Mouse (Mus musculus) hindbrain, embryonic 15.5 days (tissue): Measurements from ENCODE around the gene 2210017I01Rik. TPM values are rescaled to one million over a fixed set of nuclear protein-coding genes. Genes with fewer than 3 reads are reported as not detected.

Source experiments
- ATAC-seq: fragments of 200-750 bp; cut with Nextera tagmentation; 2 replicates; pipeline ENCODE4 v1.8.0; 2017; ENCODE audit warnings: low read depth, moderate number of reproducible peaks, moderate TSS enrichment; ENCODE audit not compliant: low FRiP score
- H3K27ac ChIP-seq: fragments of 300-500 bp; sonication (generic); replicated peaks from 2 replicates; pipeline ENCODE4 v1.5.1; 2015; ENCODE audit warnings: mild to moderate bottlenecking, inconsistent platforms
- H3K27me3 ChIP-seq: fragments of 300-500 bp; sonication (generic); 2 replicates; pipeline ENCODE4 v1.6.1; 2015; ENCODE audit warnings: control low read depth, inconsistent platforms
- H3K36me3 ChIP-seq: fragments of 300-500 bp; sonication (generic); 2 replicates; pipeline ENCODE4 v1.6.1; 2015; ENCODE audit warnings: control low read depth, inconsistent platforms
- H3K4me1 ChIP-seq: fragments of 300-500 bp; sonication (generic); replicated peaks from 2 replicates; pipeline ENCODE4 v1.6.1; 2015; ENCODE audit warnings: control low read depth, inconsistent platforms
- H3K4me2 ChIP-seq: fragments of 300-500 bp; sonication (generic); 2 replicates; pipeline ENCODE4 v1.6.1; 2015; ENCODE audit warnings: moderate library complexity, mild to moderate bottlenecking, inconsistent platforms
- H3K4me3 ChIP-seq: fragments of 300-500 bp; sonication (generic); 2 replicates; pipeline ENCODE4 v1.5.1; 2015; ENCODE audit warnings: mild to moderate bottlenecking, inconsistent platforms
- H3K9ac ChIP-seq: fragments of 300-500 bp; sonication (generic); 2 replicates; pipeline ENCODE4 v1.6.1; 2015; ENCODE audit warnings: inconsistent platforms
- H3K9me3 ChIP-seq: fragments of 300-500 bp; sonication (generic); 2 replicates; pipeline ENCODE4 v1.6.1; 2016; ENCODE audit warnings: control low read depth, inconsistent platforms
- WGBS: fragments of 180-500 bp; shearing (Covaris S2); methylation state at CpG from one replicate; pipeline ENCODE4 v1.1.7; 2015; 5-methylcytosine and 5-hydroxymethylcytosine counted together
- polyA plus RNA-seq: library from polyadenylated mRNA; unstranded; fragments of >200 nt; fragmentation: Nextera tagmentation; extraction: Ambion mirVana; gene quantifications from 2 replicates; pipeline ENCODE4 v1.2.1, GENCODE M21; 2015

2210017I01Rik gene
- not detected in 2 replicates for polyA plus RNA-seq

GRCm38 (mm10) chr3:92607392-92607791 is at the start of gene 2210017I01Rik:
TSS of gene 2210017I01Rik (minus strand) at chr3:92607492.
- no peak within 1 kb of the TSS for H3K4me3 ChIP-seq
- no peaks in the 10 kb centered on the region for H3K27me3 ChIP-seq
- H3K9me3 ChIP-seq, result no peaks in the 10 kb centered on the region
- H3K9ac ChIP-seq, result no peak within 1 kb of the TSS
- no peak within 1 kb of the TSS for H3K4me2 ChIP-seq
- H3K27ac ChIP-seq, result no peak within 1 kb of the TSS
- H3K4me1 ChIP-seq, result no peaks in the 10 kb centered on the region
- no peaks in the 10 kb centered on the region for H3K36me3 ChIP-seq
- no peak for ATAC-seq

GRCm38 (mm10) chr3:92656826-92657225 is 49.5 kb upstream of the 2210017I01Rik start, which contains the start of gene Lce1b:
TSS of gene Lce1b (minus strand) at chr3:92656926.
- H3K36me3 ChIP-seq, result no peaks in the 10 kb centered on the region
- H3K4me1 ChIP-seq, result no peaks in the 10 kb centered on the region
- H3K9ac ChIP-seq, result no peak within 1 kb of the TSS
- no peak within 1 kb of the TSS for H3K27ac ChIP-seq
- H3K9me3 ChIP-seq, result no peaks in the 10 kb centered on the region
- H3K4me2 ChIP-seq, result no peak within 1 kb of the TSS
- H3K4me3 ChIP-seq, result no peak within 1 kb of the TSS
- H3K27me3 ChIP-seq, result no peaks in the 10 kb centered on the region
- ATAC-seq, result no peak

GRCm38 (mm10) chr3:92648207-92648606 is 40.9 kb upstream of the 2210017I01Rik start, which contains the start of gene Lce1a1:
TSS of gene Lce1a1 (minus strand) at chr3:92648307.
- WGBS, result 93% methylated on average over 1 of the region's 1 CpGs

GRCm38 (mm10) chr3:92639854-92640253 is 32.6 kb upstream of the 2210017I01Rik start:
- Histone ChIP-seq H3K4me2 (no peak overlapping the region), H3K9ac (no peak overlapping the region), H3K36me3 (no peaks in the 10 kb centered on the region), H3K4me1 (no peaks in the 10 kb centered on the region), H3K4me3 (no peak overlapping the region), H3K9me3 (no peaks in the 10 kb centered on the region), H3K27me3 (no peaks in the 10 kb centered on the region), H3K27ac (no peak overlapping the region)
- no peak for ATAC-seq
- WGBS, result 91% methylated on average over 15 of the region's 15 CpGs

More at GRCm38 (mm10) chr3:92648207-92648606, 40.9 kb upstream of the 2210017I01Rik start, which contains the start of gene Lce1a1:
- no peaks in the 10 kb centered on the region for H3K27me3 ChIP-seq
- no peak within 1 kb of the TSS for H3K27ac ChIP-seq
- no peaks in the 10 kb centered on the region for H3K9me3 ChIP-seq
- no peak within 1 kb of the TSS for H3K9ac ChIP-seq
- no peaks in the 10 kb centered on the region for H3K36me3 ChIP-seq
- no peak within 1 kb of the TSS for H3K4me3 ChIP-seq
- no peak for ATAC-seq
- no peaks in the 10 kb centered on the region for H3K4me1 ChIP-seq
- no peak within 1 kb of the TSS for H3K4me2 ChIP-seq

- WGBS, result 71% methylated on average over 3 of the region's 3 CpGs
- no peak for ATAC-seq
- Histone ChIP-seq H3K9me3 (no peaks in the 10 kb centered on the region), H3K4me3 (no peak overlapping the region), H3K27ac (no peak overlapping the region), H3K9ac (no peak overlapping the region), H3K4me1 (no peaks in the 10 kb centered on the region), H3K4me2 (no peak overlapping the region), H3K27me3 (no peaks in the 10 kb centered on the region), H3K36me3 (no peaks in the 10 kb centered on the region)
These were observed 31.3 kb upstream of the 2210017I01Rik start for GRCm38 (mm10) chr3:92638653-92638991.

- H3K9ac ChIP-seq, result no peak overlapping the region
- ATAC-seq, result peak; percentile 42; the same call in 1 of the 2 replicates
- 29% methylated on average over 1 of the region's 1 CpGs for WGBS
These were observed 30.7 kb upstream of the 2210017I01Rik start for GRCm38 (mm10) chr3:92637745-92638652.

GRCm38 (mm10) chr3:92621560-92621959 is 14.3 kb upstream of the 2210017I01Rik start, which contains the start of gene Lce6a:
TSS of gene Lce6a (minus strand) at chr3:92621660.
- H3K36me3 ChIP-seq, result no peaks in the 10 kb centered on the region
- no peaks in the 10 kb centered on the region for H3K9me3 ChIP-seq
- no peaks in the 10 kb centered on the region for H3K27me3 ChIP-seq
- H3K4me1 ChIP-seq, result no peaks in the 10 kb centered on the region
- no peak for ATAC-seq
- no peak within 1 kb of the TSS for H3K4me3 ChIP-seq
- H3K4me2 ChIP-seq, result no peak within 1 kb of the TSS
- H3K27ac ChIP-seq, result no peak within 1 kb of the TSS
- WGBS, result 91% methylated on average over 2 of the region's 2 CpGs
- no peak within 1 kb of the TSS for H3K9ac ChIP-seq

More at GRCm38 (mm10) chr3:92637745-92638652, 30.7 kb upstream of the 2210017I01Rik start:
- no peak overlapping the region for H3K27ac ChIP-seq
- H3K27me3 ChIP-seq, result no peaks in the 10 kb centered on the region
- no peaks in the 10 kb centered on the region for H3K4me1 ChIP-seq
- no peak overlapping the region for H3K4me2 ChIP-seq
- H3K9me3 ChIP-seq, result no peaks in the 10 kb centered on the region
- H3K4me3 ChIP-seq, result no peak overlapping the region
- H3K36me3 ChIP-seq, result no peaks in the 10 kb centered on the region

- Histone ChIP-seq H3K4me2 (no peak overlapping the region), H3K9me3 (no peaks in the 10 kb centered on the region), H3K4me3 (no peak overlapping the region), H3K4me1 (no peaks in the 10 kb centered on the region), H3K36me3 (no peaks in the 10 kb centered on the region), H3K9ac (no peak overlapping the region), H3K27me3 (no peaks in the 10 kb centered on the region), H3K27ac (no peak overlapping the region)
- 84% methylated on average over 1 of the region's 1 CpGs for WGBS
- ATAC-seq, result no peak
These were observed 2.5 kb upstream of the 2210017I01Rik start for GRCm38 (mm10) chr3:92609804-92610203.

GRCm38 (mm10) chr3:92602169-92602568 is 5.1 kb downstream of the 2210017I01Rik start:
- H3K9me3 ChIP-seq, result peaks cover 6% of the 10 kb centered on the region
- no peaks in the 10 kb centered on the region for H3K36me3 ChIP-seq
- H3K4me1 ChIP-seq, result no peaks in the 10 kb centered on the region
- no peak for ATAC-seq
- H3K27ac ChIP-seq, result no peak overlapping the region
- H3K4me3 ChIP-seq, result no peak overlapping the region
- no peak overlapping the region for H3K4me2 ChIP-seq
- WGBS, result 45% methylated on average over 1 of the region's 1 CpGs
- no peak overlapping the region for H3K9ac ChIP-seq
- no peaks in the 10 kb centered on the region for H3K27me3 ChIP-seq

GRCm38 (mm10) chr3:92600456-92600855 is 6.8 kb downstream of the 2210017I01Rik start:
- no peak for ATAC-seq
- no peaks in the 10 kb centered on the region for H3K4me1 ChIP-seq
- WGBS, result 52% methylated on average over 1 of the region's 1 CpGs
- H3K36me3 ChIP-seq, result no peaks in the 10 kb centered on the region
- peaks cover 6% of the 10 kb centered on the region for H3K9me3 ChIP-seq
- no peak overlapping the region for H3K9ac ChIP-seq
- no peaks in the 10 kb centered on the region for H3K27me3 ChIP-seq
- no peak overlapping the region for H3K27ac ChIP-seq
- H3K4me3 ChIP-seq, result no peak overlapping the region
- no peak overlapping the region for H3K4me2 ChIP-seq

- Histone ChIP-seq H3K4me3 (no peak overlapping the region), H3K9ac (no peak overlapping the region), H3K27ac (no peak overlapping the region), H3K9me3 (peaks cover 6% of the 10 kb centered on the region), H3K4me1 (no peaks in the 10 kb centered on the region), H3K27me3 (no peaks in the 10 kb centered on the region), H3K36me3 (no peaks in the 10 kb centered on the region), H3K4me2 (no peak overlapping the region)
- no peak for ATAC-seq
These were observed 7.3 kb downstream of the 2210017I01Rik start for GRCm38 (mm10) chr3:92599973-92600372.

- H3K36me3 ChIP-seq, result no peaks in the 10 kb centered on the region
- H3K27me3 ChIP-seq, result no peaks in the 10 kb centered on the region
- H3K4me1 ChIP-seq, result no peaks in the 10 kb centered on the region
- H3K9me3 ChIP-seq, result peaks cover 6% of the 10 kb centered on the region
- no peak overlapping the region for H3K9ac ChIP-seq
- no peak overlapping the region for H3K27ac ChIP-seq
- no peak overlapping the region for H3K4me3 ChIP-seq
- WGBS, result 94% methylated on average over 2 of the region's 2 CpGs
- no peak overlapping the region for H3K4me2 ChIP-seq
- ATAC-seq, result no peak
These were observed 8.9 kb downstream of the 2210017I01Rik start for GRCm38 (mm10) chr3:92598429-92598828.
